Mouse (Mus musculus): ENCODE results near the gene Adcy7. TPM values are rescaled to one million over a fixed set of nuclear protein-coding genes. Genes with fewer than 3 reads are reported as not detected.

The Adcy7 gene
- total and polyA plus RNA-seq, 2 experiments from 2014 or later, result 8.6 to 23.2 TPM

- H3K27me3 ChIP-seq (ENCODE audit: insufficient read depth, low read length), result no peaks in the 10 kb centered on the region
- H3K9ac ChIP-seq (replicated peaks; ENCODE audit: low read length), result no peak overlapping the region
- TF ChIP-seq CTCF (IDR thresholded peaks at IDR 0.05; ENCODE audit: low read depth), result no peak
- no peak overlapping the region for H3K4me2 ChIP-seq (ENCODE audit: low read depth, low read length)
- H3K4me3 ChIP-seq (ENCODE audit: low read length), result no peak overlapping the region
- H3K9me3 ChIP-seq (ENCODE audit: low read length), result no peaks in the 10 kb centered on the region
- no peaks in the 10 kb centered on the region for H3K4me1 ChIP-seq (ENCODE audit: insufficient read depth, low read length)
- no peak for ATAC-seq
- WGBS, result 70% methylated on average over 11 of the region's 11 CpGs
- H3K36me3 ChIP-seq (ENCODE audit: insufficient read depth, low read length), result no peaks in the 10 kb centered on the region
- no peak overlapping the region for H3K27ac ChIP-seq
- no peak for DNase-seq (ENCODE audit: low spot score)
These were observed 13.7 kb upstream of the Adcy7 start for GRCm38 (mm10) chr8:88258544-88258943.

- ATAC-seq (no peak), DNase-seq (ENCODE audit: low spot score) (no peak)
These were observed 11.7 kb upstream of the Adcy7 start for GRCm38 (mm10) chr8:88260466-88260980.

GRCm38 (mm10) chr8:88262831-88263635, 9.2 kb upstream of the Adcy7 start:
- DNase-seq (ENCODE audit: low spot score), result no peak
- Histone ChIP-seq H3K9ac (replicated peaks; ENCODE audit: low read length) (no peak overlapping the region), H3K27me3 (ENCODE audit: insufficient read depth, low read length) (no peaks in the 10 kb centered on the region), H3K4me2 (ENCODE audit: low read depth, low read length) (no peak overlapping the region), H3K36me3 (ENCODE audit: insufficient read depth, low read length) (no peaks in the 10 kb centered on the region), H3K4me3 (ENCODE audit: low read length) (no peak overlapping the region), H3K4me1 (ENCODE audit: insufficient read depth, low read length) (no peaks in the 10 kb centered on the region), H3K9me3 (ENCODE audit: low read length) (no peaks in the 10 kb centered on the region), H3K27ac (no peak overlapping the region)
- TF ChIP-seq CTCF (IDR thresholded peaks at IDR 0.05; ENCODE audit: low read depth), result no peak
- no peak for ATAC-seq
- WGBS, result 42% methylated on average over 14 of the region's 14 CpGs

More at GRCm38 (mm10) chr8:88260466-88260980, 11.7 kb upstream of the Adcy7 start:
- Histone ChIP-seq H3K27me3 (ENCODE audit: insufficient read depth, low read length) (no peaks in the 10 kb centered on the region), H3K4me1 (ENCODE audit: insufficient read depth, low read length) (no peaks in the 10 kb centered on the region), H3K36me3 (ENCODE audit: insufficient read depth, low read length) (no peaks in the 10 kb centered on the region), H3K4me2 (ENCODE audit: low read depth, low read length) (no peak overlapping the region), H3K4me3 (ENCODE audit: low read length) (no peak overlapping the region), H3K9ac (replicated peaks; ENCODE audit: low read length) (no peak overlapping the region), H3K9me3 (ENCODE audit: low read length) (no peaks in the 10 kb centered on the region), H3K27ac (no peak overlapping the region)
- 89% methylated on average over 7 of the region's 7 CpGs for WGBS
- no peak for TF ChIP-seq CTCF (IDR thresholded peaks at IDR 0.05; ENCODE audit: low read depth)

- peak; percentile 20 for DNase-seq (ENCODE audit: low spot score)
- 14% methylated on average over 2 of the region's 2 CpGs for WGBS
These were observed 6.7 kb upstream of the Adcy7 start for GRCm38 (mm10) chr8:88265511-88265910.

GRCm38 (mm10) chr8:88266170-88266800, 5.9 kb upstream of the Adcy7 start:
- ATAC-seq, result no peak
- Histone ChIP-seq H3K4me2 (ENCODE audit: low read depth, low read length) (no peak overlapping the region), H3K9me3 (ENCODE audit: low read length) (no peaks in the 10 kb centered on the region), H3K9ac (replicated peaks; ENCODE audit: low read length) (no peak overlapping the region), H3K4me1 (ENCODE audit: insufficient read depth, low read length) (no peaks in the 10 kb centered on the region), H3K4me3 (ENCODE audit: low read length) (no peak overlapping the region), H3K27me3 (ENCODE audit: insufficient read depth, low read length) (no peaks in the 10 kb centered on the region), H3K27ac (no peak overlapping the region), H3K36me3 (ENCODE audit: insufficient read depth, low read length) (no peaks in the 10 kb centered on the region)
- DNase-seq (ENCODE audit: low spot score), result peak; percentile 76
- TF ChIP-seq CTCF (IDR thresholded peaks at IDR 0.05; ENCODE audit: low read depth), result peak; percentile 92
- WGBS, result 56% methylated on average over 10 of the region's 10 CpGs

More at GRCm38 (mm10) chr8:88265511-88265910, 6.7 kb upstream of the Adcy7 start:
- no peak overlapping the region for H3K27ac ChIP-seq
- H3K36me3 ChIP-seq (ENCODE audit: insufficient read depth, low read length), result no peaks in the 10 kb centered on the region
- H3K4me2 ChIP-seq (ENCODE audit: low read depth, low read length), result no peak overlapping the region
- no peak for ATAC-seq
- H3K27me3 ChIP-seq (ENCODE audit: insufficient read depth, low read length), result no peaks in the 10 kb centered on the region
- no peaks in the 10 kb centered on the region for H3K4me1 ChIP-seq (ENCODE audit: insufficient read depth, low read length)
- H3K4me3 ChIP-seq (ENCODE audit: low read length), result no peak overlapping the region
- TF ChIP-seq CTCF (IDR thresholded peaks at IDR 0.05; ENCODE audit: low read depth), result no peak
- no peaks in the 10 kb centered on the region for H3K9me3 ChIP-seq (ENCODE audit: low read length)
- no peak overlapping the region for H3K9ac ChIP-seq (replicated peaks; ENCODE audit: low read length)

- no peaks in the 10 kb centered on the region for H3K4me1 ChIP-seq (ENCODE audit: insufficient read depth, low read length)
- no peaks in the 10 kb centered on the region for H3K9me3 ChIP-seq (ENCODE audit: low read length)
- DNase-seq (ENCODE audit: low spot score) (no peak), ATAC-seq (no peak)
- H3K36me3 ChIP-seq (ENCODE audit: insufficient read depth, low read length), result no peaks in the 10 kb centered on the region
- H3K4me3 ChIP-seq (ENCODE audit: low read length), result no peak overlapping the region
- H3K27me3 ChIP-seq (ENCODE audit: insufficient read depth, low read length), result no peaks in the 10 kb centered on the region
- WGBS, result 90% methylated on average over 14 of the region's 14 CpGs
- no peak overlapping the region for H3K4me2 ChIP-seq (ENCODE audit: low read depth, low read length)
- no peak overlapping the region for H3K27ac ChIP-seq
- no peak overlapping the region for H3K9ac ChIP-seq (replicated peaks; ENCODE audit: low read length)
- no peak for TF ChIP-seq CTCF (IDR thresholded peaks at IDR 0.05; ENCODE audit: low read depth)
These were observed 5.3 kb upstream of the Adcy7 start for GRCm38 (mm10) chr8:88266801-88267403.
